Mouse (Mus musculus): Measurements from ENCODE around the gene Rap1gds1.

DNA sequence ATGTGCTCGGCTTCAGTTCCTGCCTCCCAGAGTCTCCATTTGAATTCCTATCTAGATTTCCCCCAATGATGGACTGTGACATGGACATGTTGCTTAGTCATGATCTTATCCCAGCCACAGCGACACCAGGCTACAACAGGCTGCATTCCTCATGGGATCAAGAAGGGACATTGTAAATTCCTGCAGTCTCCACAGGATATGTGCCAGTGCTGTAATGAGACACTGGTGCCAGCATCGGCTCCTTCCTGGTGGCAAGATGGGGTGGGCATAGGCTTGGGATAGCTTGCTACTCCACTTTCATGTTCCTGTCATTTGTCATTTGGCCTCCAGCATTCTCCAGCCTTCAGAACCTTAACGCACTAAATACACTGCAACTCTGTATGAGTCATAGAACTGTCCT, 158.0 kb downstream of the Rap1gds1 start:
- TF ChIP-seq CTCF (conservative IDR thresholded peaks at IDR 0.05; ENCODE audit: low read length), result no peak
- TF ChIP-seq NANOG (IDR thresholded peaks at IDR 0.05; ENCODE audit: borderline replicate concordance, low read length), result no peak
- TF ChIP-seq POU5F1 (IDR thresholded peaks at IDR 0.05; ENCODE audit: borderline replicate concordance, low read length), result no peak

Measured in E14TG2a.4 (cell line).